Mouse (Mus musculus): ENCODE results near the gene Brpf1.

DNA sequence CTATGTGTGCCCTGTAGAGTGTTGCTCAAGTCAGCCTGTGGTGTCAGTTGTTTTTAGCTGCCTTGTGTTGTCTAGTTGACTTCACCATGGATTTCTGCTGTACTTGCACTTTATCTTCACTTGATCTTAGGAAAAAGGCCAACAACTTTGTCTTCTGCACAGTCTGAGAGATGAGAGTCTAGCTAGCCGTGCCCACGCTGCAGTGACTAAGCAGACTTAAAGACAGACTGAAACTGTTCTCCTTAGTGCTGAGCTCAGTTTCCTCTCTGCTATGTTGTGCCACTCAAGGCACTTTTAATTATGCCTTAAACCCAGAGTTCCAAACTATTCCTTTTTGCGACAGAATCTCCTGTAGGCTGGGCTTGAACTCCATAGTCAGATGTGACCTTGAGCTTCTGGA, 9.0 kb downstream of the Brpf1 start:
- no peak for TF ChIP-seq CTCF (IDR thresholded peaks at IDR 0.05; ENCODE audit: extremely low read depth, insufficient read depth, low read length)
- no peak for TF ChIP-seq POLR2A (IDR thresholded peaks at IDR 0.05; ENCODE audit: extremely low read depth, insufficient read depth, low read length)

All from cortical plate, adult 2 months (tissue).